Mouse (Mus musculus) G1E-ER4 (cell line): ENCODE results near the gene Olfr464. TPM values are rescaled to one million over a fixed set of nuclear protein-coding genes. Genes with fewer than 3 reads are reported as not detected.

Experiments
- GATA1 ChIP-seq: IDR thresholded peaks from one replicate; pipeline ENCODE4 v1.8.0; 2012; ENCODE audit warnings: low read length, inconsistent platforms
- polyA plus RNA-seq: library from polyadenylated mRNA; stranded (reverse); fragments of >175 nt; gene quantifications from 2 replicates; pipeline ENCODE4 v1.2.3, GENCODE M21; 2012

The Olfr464 gene
- not detected in 2 replicates for polyA plus RNA-seq

DNA sequence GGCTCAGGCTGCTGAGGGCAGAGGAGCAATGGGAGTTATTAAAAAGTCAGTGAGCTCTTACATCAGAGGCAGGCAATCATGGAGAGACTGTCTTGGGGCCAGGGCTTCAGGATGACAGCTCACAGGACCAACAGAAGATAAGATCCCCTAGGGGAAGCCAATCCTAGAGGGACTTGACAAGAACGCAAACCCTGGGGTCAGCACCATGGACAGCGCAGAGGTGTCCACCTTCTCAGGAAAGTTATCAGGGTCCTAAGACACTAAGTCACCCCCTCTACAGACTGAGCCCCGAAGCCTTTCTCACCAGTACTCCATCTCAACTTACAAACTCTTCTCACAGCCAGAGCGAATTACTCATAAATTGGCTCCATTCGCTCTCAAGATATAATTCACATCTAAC lies at the start of gene Olfr464:
TSS of gene Olfr464 (minus strand) at position 2 of the 400 bp plus-strand sequence.
- no peak for TF ChIP-seq GATA1

DNA sequence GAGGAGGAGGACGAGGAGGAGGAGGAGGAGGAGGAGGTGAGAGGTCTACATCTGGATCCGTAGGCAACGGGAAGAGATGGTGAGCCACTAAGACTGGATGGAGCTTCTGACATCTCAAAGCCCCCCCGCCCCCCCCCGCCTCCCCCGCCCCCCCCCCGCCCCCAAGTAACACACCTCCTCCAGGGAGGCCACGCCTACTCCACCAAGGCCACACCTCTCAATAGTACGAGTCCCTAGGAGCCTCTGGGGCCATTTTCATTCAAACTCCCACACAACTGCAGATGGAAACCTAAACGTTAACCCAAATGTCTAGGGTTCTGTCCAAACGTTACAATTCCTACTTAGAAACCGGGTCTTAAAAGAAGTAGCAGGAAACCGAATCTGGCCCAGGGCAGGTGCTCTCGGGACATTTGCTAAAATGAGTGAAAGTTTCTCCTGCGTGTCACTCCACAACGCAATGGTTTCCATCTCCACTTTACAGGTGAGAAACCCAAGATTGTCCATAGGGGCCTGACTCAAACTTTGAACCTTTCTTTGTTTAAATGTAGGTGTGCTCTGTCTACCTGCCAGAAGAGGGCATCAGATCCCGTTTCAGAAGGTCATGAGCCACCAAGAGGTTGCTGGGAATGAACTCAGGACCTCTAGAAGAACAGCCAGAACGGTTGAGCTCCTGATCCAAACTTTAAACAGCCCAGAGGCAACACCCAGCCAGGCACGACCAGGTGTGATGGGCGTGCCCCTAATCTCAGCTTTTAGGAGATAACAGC lies 47.8 kb upstream of the Olfr464 start:
- no peak for TF ChIP-seq GATA1

DNA sequence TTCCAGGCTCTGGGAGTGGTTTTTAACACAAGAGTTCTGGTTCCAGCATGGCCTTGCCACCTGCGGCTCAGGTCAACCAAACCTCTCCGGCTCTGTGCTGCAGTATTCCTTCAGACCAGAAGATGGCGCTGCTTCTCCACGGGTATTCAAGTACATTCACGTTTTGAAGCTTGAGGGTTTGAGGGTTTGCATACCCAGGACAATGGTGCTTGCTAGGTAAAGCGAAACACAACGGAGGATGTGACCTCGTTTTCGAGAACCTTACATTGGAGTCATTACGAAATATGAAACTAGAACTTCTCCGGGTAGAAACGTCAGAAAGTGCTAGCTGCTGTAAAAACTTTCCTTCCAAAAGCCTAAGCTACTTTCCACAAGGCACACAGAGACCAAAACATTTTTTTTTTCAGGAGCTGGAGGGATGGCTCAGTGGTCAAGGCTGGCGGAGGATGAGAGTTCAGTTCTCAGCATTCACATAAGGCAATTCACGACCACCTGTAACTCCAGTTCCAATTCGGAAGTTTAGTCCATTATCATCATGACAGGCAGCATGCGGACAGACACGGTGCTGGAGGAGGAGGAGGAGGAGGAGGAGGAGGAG lies 47.0 kb upstream of the Olfr464 start:
- TF ChIP-seq GATA1: no peak

DNA sequence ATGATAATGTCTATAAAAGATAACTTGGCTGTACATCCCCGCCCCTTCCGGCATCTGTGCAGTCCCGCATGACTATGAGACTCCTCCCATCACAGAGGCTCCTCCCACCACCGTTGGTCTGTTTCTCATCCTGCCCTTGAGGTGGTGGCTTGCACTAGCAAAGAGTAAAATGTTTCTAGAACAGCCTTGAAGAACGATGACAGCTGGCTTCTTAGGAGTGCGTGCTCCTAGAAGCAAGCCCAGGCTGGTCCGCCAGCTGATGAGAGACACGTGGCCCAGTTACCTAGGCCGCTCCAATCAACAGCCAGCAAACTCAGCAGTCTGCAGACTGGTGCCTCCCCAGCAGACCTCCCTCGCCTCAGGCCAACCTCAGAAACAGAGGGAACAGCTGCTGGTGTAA lies 45.4 kb upstream of the Olfr464 start:
- TF ChIP-seq GATA1: no peak

DNA sequence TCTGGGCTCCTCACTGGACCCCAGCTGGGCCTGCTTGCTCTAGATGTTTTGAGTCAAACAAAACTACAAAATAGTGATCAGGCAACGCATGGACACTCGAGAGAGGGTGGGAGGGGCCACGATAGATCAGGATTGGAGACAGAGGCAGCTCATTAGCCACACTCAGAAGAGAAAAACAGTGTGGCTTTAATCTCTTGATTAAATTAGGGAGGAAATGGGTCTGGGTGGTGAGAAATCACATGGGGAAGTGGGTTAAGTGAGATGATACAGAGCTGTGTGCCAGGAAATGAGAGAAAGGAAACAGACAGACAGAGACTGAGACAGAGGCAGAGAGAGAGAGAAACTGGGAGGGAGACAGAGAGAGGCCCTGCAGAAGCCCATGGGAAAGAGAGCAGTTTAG lies 44.5 kb upstream of the Olfr464 start:
- TF ChIP-seq GATA1: no peak

DNA sequence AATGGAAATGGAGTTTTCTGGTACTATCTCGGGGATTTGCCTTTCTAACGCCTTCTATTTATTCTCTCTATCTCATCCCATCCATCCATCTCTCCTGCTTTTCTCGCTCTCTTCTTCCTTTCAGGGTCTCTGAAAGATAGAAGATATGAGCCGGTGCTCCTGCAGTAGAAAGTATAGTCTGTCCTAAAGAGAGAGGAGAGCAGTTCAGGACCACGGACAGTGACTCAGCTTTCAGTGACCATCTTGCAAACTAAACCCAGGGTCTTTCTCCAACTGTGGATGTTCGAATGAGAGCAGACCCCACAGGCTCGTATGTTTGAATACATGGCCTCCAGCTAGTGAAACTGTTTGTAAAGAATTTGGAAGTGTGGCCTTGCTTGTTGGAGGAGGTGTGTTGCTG lies 36.3 kb upstream of the Olfr464 start:
- no peak for TF ChIP-seq GATA1

DNA sequence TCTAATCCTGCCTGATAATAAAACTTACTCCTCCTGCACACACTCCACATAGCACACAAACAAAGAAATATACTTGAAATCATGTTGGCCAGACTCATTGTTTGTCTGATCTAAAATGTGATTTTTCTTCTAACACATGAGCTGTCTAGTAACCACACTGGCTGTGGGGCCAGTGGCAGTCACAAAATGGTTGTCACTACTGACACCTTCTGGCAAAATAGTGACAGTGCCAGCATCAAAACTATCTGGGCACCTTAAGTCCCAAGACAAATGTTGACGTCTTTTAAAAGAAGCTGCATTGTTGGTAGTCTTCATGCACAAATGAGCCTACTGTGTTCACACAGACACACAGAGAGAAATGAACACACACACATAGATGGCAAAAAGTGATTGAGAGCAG lies 34.4 kb upstream of the Olfr464 start:
- TF ChIP-seq GATA1: no peak

DNA sequence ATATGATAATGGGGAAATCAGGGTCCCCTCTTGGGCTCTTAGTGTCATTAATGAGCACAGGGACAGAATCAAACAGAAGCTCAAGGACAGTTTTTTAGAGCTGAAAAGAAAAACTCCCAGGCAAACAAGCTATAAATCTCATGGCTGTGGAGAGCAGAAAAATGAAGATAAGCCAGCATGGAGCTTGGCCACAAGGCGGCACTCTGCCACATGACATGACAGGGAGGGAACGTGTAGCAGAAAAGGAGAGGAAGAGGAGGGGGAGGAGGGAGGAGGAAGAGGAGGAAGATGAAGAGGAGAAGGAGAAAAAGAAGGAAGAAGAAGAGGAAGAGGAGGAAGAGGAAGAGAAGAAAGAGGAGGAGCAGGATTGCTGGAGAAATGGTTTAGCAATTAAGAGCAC lies 29.2 kb upstream of the Olfr464 start:
- TF ChIP-seq GATA1: no peak

DNA sequence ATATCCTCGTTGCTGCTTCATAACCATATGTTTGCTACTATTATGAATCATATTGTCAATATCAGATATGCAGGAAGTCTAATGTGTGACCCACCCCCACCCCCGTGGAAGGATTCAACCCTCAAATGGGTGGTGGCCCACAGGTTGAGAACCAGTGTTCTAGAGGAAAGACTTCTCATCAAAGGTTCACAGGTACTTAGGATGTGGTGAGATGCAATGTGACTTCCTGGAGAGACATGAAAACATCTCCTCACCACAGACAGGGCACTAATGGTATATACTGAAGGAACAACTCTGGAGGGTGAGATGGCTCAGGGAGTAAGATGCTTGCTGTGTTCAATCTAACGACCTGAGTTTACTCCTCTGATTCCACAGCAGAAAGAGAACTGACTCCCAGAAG lies 14.7 kb upstream of the Olfr464 start:
- no peak for TF ChIP-seq GATA1

DNA sequence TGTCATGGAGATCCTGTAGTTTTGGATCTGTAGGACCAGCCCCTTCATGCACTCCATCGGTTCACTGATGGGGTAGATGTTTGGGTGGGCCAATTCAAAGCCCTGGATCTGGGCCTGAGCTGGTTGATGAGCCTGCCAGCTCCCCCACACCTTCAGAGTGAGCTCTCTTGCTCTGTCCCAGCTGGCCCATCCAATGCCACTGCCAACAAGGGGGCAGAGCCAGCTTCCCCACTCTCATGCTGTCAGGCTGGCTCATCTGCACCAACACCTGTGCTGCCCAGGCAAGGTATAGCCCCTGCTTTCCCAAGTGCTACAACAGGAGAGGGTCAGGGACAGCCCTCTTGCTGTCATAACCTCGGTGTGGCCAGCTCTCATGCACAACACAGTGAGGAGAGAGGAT lies 13.0 kb upstream of the Olfr464 start:
- TF ChIP-seq GATA1: no peak

DNA sequence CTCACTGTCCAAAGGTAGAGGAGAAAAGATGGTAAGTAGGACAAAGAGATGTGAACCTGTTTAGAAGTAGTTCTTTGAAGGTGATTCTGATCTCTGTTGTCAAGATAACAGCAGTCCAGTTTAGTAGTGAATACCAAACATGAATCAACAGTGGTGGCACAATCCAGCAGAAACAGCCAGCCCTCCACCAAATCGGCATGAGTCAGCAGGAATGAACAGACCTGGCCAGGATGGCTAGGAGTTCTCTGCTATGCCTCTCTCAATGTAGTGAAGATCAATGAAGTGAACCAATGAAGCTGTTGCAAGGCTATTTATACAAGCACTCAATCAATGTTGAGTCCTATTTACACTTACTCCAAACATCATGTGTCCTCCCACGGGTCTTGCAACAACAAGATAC lies 9.6 kb upstream of the Olfr464 start:
- no peak for TF ChIP-seq GATA1

DNA sequence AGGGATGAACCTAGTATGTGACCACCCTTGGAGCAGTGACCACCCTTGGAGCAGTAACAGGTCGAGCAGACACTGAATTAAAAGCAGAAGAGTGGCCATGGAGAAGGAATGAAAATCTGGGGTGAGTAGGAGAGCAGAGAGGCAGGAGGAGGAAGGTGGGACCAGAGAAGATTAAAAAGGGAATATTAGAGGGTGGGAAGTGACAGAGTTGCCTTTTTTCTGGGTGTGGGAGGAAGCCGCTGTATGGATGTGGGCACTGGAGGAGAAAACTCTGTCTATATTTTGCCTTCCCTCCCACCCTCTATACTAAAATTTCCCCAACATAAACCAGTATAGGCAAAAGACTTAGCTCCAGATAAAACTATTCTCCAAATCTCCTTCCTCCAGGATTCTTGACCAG lies 466 bp downstream of the Olfr464 start:
- no peak for TF ChIP-seq GATA1

DNA sequence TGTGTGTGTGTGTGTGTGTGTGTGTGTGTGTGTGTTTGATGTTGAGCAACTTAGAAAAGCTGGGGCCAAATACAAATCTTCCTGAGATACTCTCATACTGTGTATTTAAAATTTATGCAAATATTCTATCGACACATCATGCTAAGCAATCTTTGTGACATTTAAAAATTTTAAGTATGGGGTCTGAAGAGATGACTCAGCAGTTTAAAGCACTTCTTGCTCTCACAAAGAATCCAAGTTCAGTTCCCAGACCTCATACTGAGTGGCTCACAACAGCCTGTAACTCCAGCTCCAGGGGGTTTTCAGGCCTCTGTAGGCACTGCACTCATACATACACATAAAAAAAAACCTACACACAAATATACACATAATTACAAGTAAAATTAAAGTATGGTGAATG lies 4.8 kb downstream of the Olfr464 start:
- TF ChIP-seq GATA1: no peak

DNA sequence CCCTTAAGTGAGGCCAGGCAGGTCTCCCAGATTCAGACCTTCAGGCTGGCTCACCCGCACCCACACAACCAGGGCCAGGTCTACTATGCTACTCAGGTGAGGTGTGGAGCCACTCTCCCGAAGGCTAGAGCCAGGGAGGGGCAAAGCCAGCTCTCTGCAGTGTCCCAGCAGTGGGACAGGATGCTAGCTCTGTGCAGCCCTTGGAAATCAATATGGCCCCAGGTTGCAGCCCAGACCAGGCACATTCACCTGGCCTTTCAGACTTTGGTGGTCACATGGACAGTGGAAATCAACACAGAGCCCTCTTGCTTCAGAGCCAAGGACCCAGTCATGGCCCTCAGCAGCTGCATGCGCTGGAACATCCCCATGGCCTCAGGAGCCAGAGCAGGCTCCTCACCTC lies 16.4 kb downstream of the Olfr464 start:
- no peak for TF ChIP-seq GATA1

DNA sequence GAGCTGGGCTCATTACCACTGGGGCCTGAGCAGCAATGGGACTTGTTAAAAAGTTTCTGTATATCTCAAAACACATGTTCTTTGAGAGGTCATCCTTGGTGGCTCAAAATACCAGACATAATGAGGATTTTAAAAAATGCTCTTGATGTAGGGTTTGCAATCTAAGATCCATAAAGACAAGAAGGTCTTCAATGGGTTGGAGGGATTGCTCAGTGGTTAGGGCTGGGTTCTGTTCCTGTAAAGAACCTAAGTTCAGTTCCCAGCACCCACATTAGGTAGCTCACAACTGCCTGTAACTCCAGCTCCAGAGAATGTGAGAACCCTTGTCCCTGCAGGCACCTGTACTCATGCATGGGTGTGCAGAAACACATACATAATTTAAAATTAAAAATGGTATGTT lies 23.5 kb downstream of the Olfr464 start, which contains the start of gene Olfr463:
TSS of gene Olfr463 (minus strand) at position 101 of the 400 bp plus-strand sequence.
- no peak for TF ChIP-seq GATA1

DNA sequence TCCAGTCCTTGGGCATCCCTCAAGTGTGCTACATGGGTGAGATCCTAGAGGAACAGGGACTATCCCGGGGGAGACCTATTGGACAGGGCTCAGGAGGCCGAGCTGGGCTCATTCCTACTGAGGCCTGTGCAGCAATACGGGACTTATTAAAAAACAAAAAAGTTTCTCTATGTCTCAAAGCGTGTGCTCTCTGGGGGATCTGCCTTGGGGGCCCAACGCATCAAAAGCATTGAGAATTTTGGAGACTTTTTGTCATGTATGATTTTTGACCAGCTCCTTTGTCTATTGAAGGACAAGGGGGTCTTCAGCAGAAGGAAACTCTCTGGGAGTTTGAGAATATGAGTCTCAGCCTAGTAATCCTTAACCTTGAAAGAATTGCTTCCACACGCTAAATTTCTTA lies 28.6 kb downstream of the Olfr464 start, which contains the start of gene Olfr462:
TSS of gene Olfr462 (minus strand) at position 101 of the 400 bp plus-strand sequence.
- no peak for TF ChIP-seq GATA1

DNA sequence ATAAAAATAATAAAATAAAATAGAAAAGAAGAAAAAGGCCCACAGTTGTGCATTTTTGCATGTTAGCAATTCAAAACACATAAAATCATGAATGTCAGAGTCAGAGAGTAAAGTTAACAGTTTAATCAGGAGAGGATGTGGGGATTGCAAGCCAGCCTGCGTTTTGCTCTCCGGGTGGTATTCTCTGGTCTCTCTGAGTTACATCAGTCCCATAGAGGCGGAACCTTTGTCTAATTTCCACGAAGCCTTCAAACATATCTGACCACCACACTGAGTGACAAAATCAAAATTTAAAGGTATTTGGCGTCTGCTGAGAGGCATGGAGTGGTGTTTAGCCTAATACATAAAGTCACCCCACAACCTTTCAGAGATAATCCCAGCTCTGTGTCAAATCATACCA lies 35.9 kb downstream of the Olfr464 start:
- no peak for TF ChIP-seq GATA1

DNA sequence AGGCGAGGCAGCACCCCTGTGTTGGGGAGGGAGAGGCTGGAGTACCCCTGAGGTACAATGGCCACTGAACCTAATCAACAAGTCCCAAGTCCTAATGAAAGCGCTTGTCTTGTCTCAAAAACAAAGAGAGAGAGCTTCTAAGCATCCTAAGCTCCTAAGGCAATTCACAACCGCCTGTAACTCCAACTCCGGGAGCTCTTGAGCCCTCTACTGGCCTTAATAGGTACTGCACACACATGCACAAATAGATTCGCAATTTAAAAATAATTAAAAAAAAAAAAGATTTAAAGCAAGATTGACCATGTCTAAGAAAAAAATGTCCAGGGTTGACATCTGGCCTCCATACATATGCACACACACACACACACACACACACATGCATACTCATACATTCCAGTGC lies 37.3 kb downstream of the Olfr464 start:
- no peak for TF ChIP-seq GATA1
